Mouse (Mus musculus): Measurements from ENCODE around the gene Myb. TPM values are rescaled to one million over a fixed set of nuclear protein-coding genes. Genes with fewer than 3 reads are reported as not detected.

Myb gene
- polyA plus RNA-seq, 1 experiment from 2014 or later: 4.5 TPM

Other genes starting within 250 kb of the Myb start
- 11.7 and 11.8 TPM in 2 replicates for gene Ahi1, start 208.4 kb downstream of the Myb start, polyA plus RNA-seq (2015; fragmentation: Nextera tagmentation; extraction: Ambion mirVana)
- gene Hbs1l, start 135.0 kb upstream of the Myb start, polyA plus RNA-seq (2015; fragmentation: Nextera tagmentation; extraction: Ambion mirVana): 85.2 and 88.0 TPM in 2 replicates
- gene Aldh8a1, start 216.3 kb upstream of the Myb start, polyA plus RNA-seq (2015; fragmentation: Nextera tagmentation; extraction: Ambion mirVana): 0.44 TPM in 1 of 2 replicates, not detected in the other